Mouse (Mus musculus) gastrocnemius, postnatal 10 days (tissue): Measurements from ENCODE around the gene Pnn. TPM values are rescaled to one million over a fixed set of nuclear protein-coding genes. Genes with fewer than 3 reads are reported as not detected.

Experiments
- DNase-seq: peaks from one replicate; pipeline ENCODE4 v3.0.0; 2021; ENCODE audit warnings: mixed read lengths
- total RNA-seq, 2 experiments: library from RNA; stranded (reverse); gene quantifications; 2 replicates each; pipeline ENCODE4 v1.2.3; 2021

Pnn gene
- total RNA-seq, 2 experiments from 2014 or later = 18.6 to 27.6 TPM

GRCm38 (mm10) chr12:59074052-59074451 lies 7.4 kb downstream of the Pnn start:
- DNase-seq = no peak

GRCm38 (mm10) chr12:59076996-59077395 lies 10.3 kb downstream of the Pnn start:
- DNase-seq = no peak

- DNase-seq = no peak
Observed at GRCm38 (mm10) chr12:59077883-59078282, 11.2 kb downstream of the Pnn start.

GRCm38 (mm10) chr12:59080461-59080860 lies 13.8 kb downstream of the Pnn start:
- DNase-seq = no peak

GRCm38 (mm10) chr12:59084446-59084845 lies 17.8 kb downstream of the Pnn start:
- DNase-seq = no peak

GRCm38 (mm10) chr12:59086171-59086570 lies 19.5 kb downstream of the Pnn start:
- no peak for DNase-seq

GRCm38 (mm10) chr12:59093543-59093942 lies 26.9 kb downstream of the Pnn start:
- no peak for DNase-seq

GRCm38 (mm10) chr12:59095104-59096025 lies 28.7 kb downstream of the Pnn start, which contains the start of gene Mia2:
Gene Mia2, plus strand, starts transcription at chr12:59095799.
- DNase-seq = no peak

- no peak for DNase-seq
Observed at GRCm38 (mm10) chr12:59104771-59105170, 38.1 kb downstream of the Pnn start.

GRCm38 (mm10) chr12:59105914-59106313 lies 39.2 kb downstream of the Pnn start:
- no peak for DNase-seq

GRCm38 (mm10) chr12:59106491-59106890 lies 39.8 kb downstream of the Pnn start:
- DNase-seq = no peak

- no peak for DNase-seq
Observed at GRCm38 (mm10) chr12:59107926-59108325, 41.2 kb downstream of the Pnn start.

- DNase-seq = no peak
Observed at GRCm38 (mm10) chr12:59117184-59117583, 50.5 kb downstream of the Pnn start.

Other genes with a start within 250 kb of the Pnn start
- 10 to 100 TPM; 50.6 to 59.4 TPM for gene Sec23a, start 54.9 kb upstream of the Pnn start, total RNA-seq
- 1 to 10 TPM; 5.5 to 6.1 TPM for gene Gemin2, start 53.5 kb upstream of the Pnn start, total RNA-seq
- gene Trappc6b, start 5.4 kb upstream of the Pnn start, total RNA-seq = 10 to 100 TPM; 36.9 to 37.8 TPM
- gene Mia2, start 28.9 kb downstream of the Pnn start, total RNA-seq = 10 to 100 TPM; 67.3 to 77.8 TPM
- gene Fbxo33, start 152.8 kb downstream of the Pnn start, total RNA-seq = 1 to 10 TPM; 4.1 to 7.4 TPM